Mouse (Mus musculus): ENCODE measurements around the gene Gm853.

GRCm38 (mm10) chr4:130270611-130271347 is 48.6 kb upstream of the Gm853 start:
- TF ChIP-seq CTCF (IDR thresholded peaks at IDR 0.05; ENCODE audit: borderline replicate concordance, insufficient read depth, low read length) (no peak), POLR2A (IDR thresholded peaks at IDR 0.05; ENCODE audit: low read depth, low read length) (no peak)
